Mouse (Mus musculus) testis, adult 2 months (tissue): Measurements from ENCODE around the gene Spink4. TPM values are rescaled to one million over a fixed set of nuclear protein-coding genes. Genes with fewer than 3 reads are reported as not detected.
"Not testable (repeated sequence)": the region's sequence is repeated elsewhere in the genome, so short reads cannot be mapped to it uniquely, and the experiment has no call there.

Source experiments
- H3K27ac ChIP-seq: fragments of 200-500 bp; 2 replicates; pipeline ENCODE4 v1.5.1; 2012; ENCODE audit warnings: low read depth, low read length; ENCODE audit not compliant: control insufficient read depth, insufficient read depth
- H3K27me3 ChIP-seq: fragments of 200-500 bp; 2 replicates; pipeline ENCODE4 v1.6.1; 2012; ENCODE audit warnings: mild to moderate bottlenecking, low read length, moderate library complexity; ENCODE audit not compliant: control insufficient read depth, insufficient read depth
- H3K36me3 ChIP-seq: fragments of 200-500 bp; 2 replicates; pipeline ENCODE4 v1.6.1; 2012; ENCODE audit warnings: mild to moderate bottlenecking, low read length; ENCODE audit not compliant: control insufficient read depth, insufficient read depth
- H3K4me1 ChIP-seq: fragments of 200-500 bp; 2 replicates; pipeline ENCODE4 v1.6.1; 2012; ENCODE audit warnings: low read length; ENCODE audit not compliant: control insufficient read depth, insufficient read depth
- H3K4me3 ChIP-seq: fragments of 200-500 bp; 2 replicates; pipeline ENCODE4 v1.5.1; 2012; ENCODE audit warnings: low read depth, mild to moderate bottlenecking, low read length, moderate library complexity, mixed read lengths; ENCODE audit not compliant: control insufficient read depth
- CTCF ChIP-seq: fragments of 200-500 bp; IDR thresholded peaks from 2 replicates; pipeline ENCODE4 v1.5.1; 2012; ENCODE audit warnings: low read depth, mild to moderate bottlenecking, inconsistent platforms, low read length, moderate library complexity; ENCODE audit not compliant: control insufficient read depth, insufficient read depth, insufficient replicate concordance
- POLR2A ChIP-seq: fragments of 200-500 bp; IDR thresholded peaks from 2 replicates; pipeline ENCODE4 v1.6.1; 2012; ENCODE audit warnings: low read depth, mild to moderate bottlenecking, inconsistent platforms, low read length, moderate library complexity; ENCODE audit not compliant: control insufficient read depth
- polyA plus RNA-seq: library from polyadenylated mRNA; depleted of rRNA; stranded (reverse); fragments of >200 nt; gene quantifications from 2 replicates; pipeline ENCODE4 v1.2.3, GENCODE M21; 2012

Spink4 gene
- polyA plus RNA-seq, 1 experiment: 11.1 TPM

GRCm38 (mm10) chr4:40921288-40921687, 1.4 kb downstream of the Spink4 start:
- peak overlapping the region; percentile 72 for H3K4me3 ChIP-seq
- H3K4me1 ChIP-seq: peaks cover 2% of the 10 kb centered on the region; the same call in 1 of the 2 replicates
- TF ChIP-seq POLR2A (no peak), CTCF (no peak)
- H3K36me3 ChIP-seq: no peaks in the 10 kb centered on the region
- H3K27ac ChIP-seq: no peak overlapping the region
- H3K27me3 ChIP-seq: no peaks in the 10 kb centered on the region

- TF ChIP-seq POLR2A: no peak
- TF ChIP-seq CTCF: no peak
- Histone ChIP-seq H3K4me3 (no peak overlapping the region), H3K4me1 (peaks cover 2% of the 10 kb centered on the region; the same call in 1 of the 2 replicates), H3K27me3 (no peaks in the 10 kb centered on the region), H3K36me3 (no peaks in the 10 kb centered on the region), H3K27ac (no peak overlapping the region)
These were observed 3.3 kb downstream of the Spink4 start for GRCm38 (mm10) chr4:40923087-40923651.

- no peaks in the 10 kb centered on the region for H3K4me1 ChIP-seq
- no peaks in the 10 kb centered on the region for H3K27me3 ChIP-seq
- no peak for TF ChIP-seq POLR2A
- no peak for TF ChIP-seq CTCF
- H3K4me3 ChIP-seq: no peak overlapping the region
- H3K36me3 ChIP-seq: no peaks in the 10 kb centered on the region
- no peak overlapping the region for H3K27ac ChIP-seq
These were observed 5.7 kb downstream of the Spink4 start for GRCm38 (mm10) chr4:40925568-40925967.

GRCm38 (mm10) chr4:40929046-40929445, 9.2 kb downstream of the Spink4 start:
- no peak overlapping the region for H3K4me3 ChIP-seq
- H3K4me1 ChIP-seq: no peaks in the 10 kb centered on the region
- TF ChIP-seq CTCF (no peak), POLR2A (no peak)

GRCm38 (mm10) chr4:40933694-40934093, 13.8 kb downstream of the Spink4 start:
- TF ChIP-seq CTCF: no peak
- TF ChIP-seq POLR2A: no peak
- Histone ChIP-seq H3K27ac (no peak overlapping the region), H3K4me1 (no peaks in the 10 kb centered on the region), H3K4me3 (no peak overlapping the region), H3K27me3 (no peaks in the 10 kb centered on the region), H3K36me3 (0 out of 2 replicates have a peak, but pooled peaks cover 1% of the 10 kb centered on the region)

More at GRCm38 (mm10) chr4:40929046-40929445, 9.2 kb downstream of the Spink4 start:
- Histone ChIP-seq H3K36me3 (no peaks in the 10 kb centered on the region), H3K27me3 (no peaks in the 10 kb centered on the region), H3K27ac (no peak overlapping the region)

- not testable (repeated sequence) for H3K36me3 ChIP-seq, H3K4me1 ChIP-seq, H3K27me3 ChIP-seq, H3K27ac ChIP-seq, H3K4me3 ChIP-seq
These were observed 14.5 kb downstream of the Spink4 start for GRCm38 (mm10) chr4:40934369-40934768.

- H3K27ac ChIP-seq: no peak overlapping the region
- no peak for TF ChIP-seq CTCF
- TF ChIP-seq POLR2A: no peak
- H3K27me3 ChIP-seq: no peaks in the 10 kb centered on the region
- H3K4me1 ChIP-seq: no peaks in the 10 kb centered on the region
- H3K36me3 ChIP-seq: peaks cover 1% of the 10 kb centered on the region; the same call in 1 of the 2 replicates
- no peak overlapping the region for H3K4me3 ChIP-seq
These were observed 16.5 kb downstream of the Spink4 start for GRCm38 (mm10) chr4:40936175-40936839.
